8 mouse cellular contexts compared by ENCODE assay signal in the genomic region with DNA sequence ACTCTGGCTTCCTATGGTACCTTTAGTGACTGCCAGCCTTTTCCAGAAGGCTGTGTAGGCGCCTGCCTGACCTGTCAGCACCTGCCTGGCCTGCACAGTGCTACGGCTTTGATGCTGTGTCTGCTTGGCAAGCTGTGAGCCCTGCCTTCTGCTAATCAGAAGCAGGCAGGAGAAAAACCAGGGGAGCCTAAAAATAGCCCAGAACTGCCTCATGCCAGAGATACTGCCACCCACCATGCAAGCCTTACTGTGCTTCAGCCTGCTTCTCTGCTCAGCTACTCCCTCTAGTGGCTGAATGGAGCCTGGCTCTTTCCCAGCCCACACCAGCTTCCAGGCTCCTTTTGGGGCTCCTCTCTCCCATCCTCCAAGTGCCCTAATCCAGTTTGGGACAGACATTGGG. TPM values are rescaled to one million over a fixed set of nuclear protein-coding genes. Genes with fewer than 3 reads are reported as not detected.
DNase-seq lines count a peak whose midpoint lies in the region; ATAC-seq lines count a peak whose summit lies in the region.

No protein-coding gene starts in this region.

- 0 out of 2 replicates have a peak, but pooled peaks have one; percentile 74 for ATAC-seq in hindbrain, embryonic 15.5 days (ENCODE audit: low FRiP score, low read depth)

- 62% methylated on average over 2 of the region's 2 CpGs for WGBS in hindbrain, embryonic 15.5 days

- peak; percentile 73 for DNase-seq in ZHBTc4 (ENCODE audit: low read depth, low spot score)
- DNase-seq in cerebellum, postnatal 36 days: peak; percentile 93 to 97
- peak; percentile 88 for DNase-seq in gastrocnemius, adult 18-20 months (ENCODE audit: low spot score)
- DNase-seq in left cerebral cortex, adult 18-20 months (ENCODE audit: low spot score in 2 of 2): peak; percentile 88 to 91
- DNase-seq in lung, postnatal 36 days: peak; percentile 81
- DNase-seq in retina, postnatal 1 day: peak; percentile 83
- peak; percentile 50 to 59 for DNase-seq in urinary bladder, adult 18-20 months (ENCODE audit: low spot score in 2 of 2)

- H3K4me3 ChIP-seq in hindbrain, embryonic 15.5 days: no peak overlapping the region

- H3K9ac ChIP-seq in hindbrain, embryonic 15.5 days: 0 out of 2 replicates have a peak overlapping the region, but pooled peaks have one; percentile 0

- H3K36me3 ChIP-seq in hindbrain, embryonic 15.5 days: peaks cover 89% of the 10 kb centered on the region

- H3K27ac ChIP-seq in hindbrain, embryonic 15.5 days (replicated peaks): peak overlapping the region; percentile 31; the same call in 1 of the 2 replicates

- H3K4me2 ChIP-seq in hindbrain, embryonic 15.5 days: no peak overlapping the region

- H3K9me3 ChIP-seq in hindbrain, embryonic 15.5 days: no peaks in the 10 kb centered on the region

- no peaks in the 10 kb centered on the region for H3K27me3 ChIP-seq in hindbrain, embryonic 15.5 days

- peaks cover 3% of the 10 kb centered on the region; the same call in 1 of the 2 replicates for H3K4me1 ChIP-seq in hindbrain, embryonic 15.5 days (replicated peaks)

RNA-seq across cellular contexts. Expression of a gene that starts 19.5 kb away (rescaled TPM):
- 10 to 100 TPM; 13.6 to 20.8 TPM for total RNA-seq in gastrocnemius, adult 18-20 months (2021)
- 18.3 and 21.6 TPM in 2 replicates for polyA plus RNA-seq in hindbrain, embryonic 15.5 days (2015; fragmentation: Nextera tagmentation; extraction: Ambion mirVana)
- total RNA-seq in left cerebral cortex, adult 18-20 months (2021): 10 to 100 TPM; 43.0 to 44.4 TPM

RNA-seq across cellular contexts. Expression of a gene that starts 23.4 kb away (rescaled TPM):
- total RNA-seq in gastrocnemius, adult 18-20 months (2021): 10 to 100 TPM; 27.3 to 27.6 TPM
- polyA plus RNA-seq in hindbrain, embryonic 15.5 days (2015; fragmentation: Nextera tagmentation; extraction: Ambion mirVana): 52.3 and 67.4 TPM in 2 replicates
- 10 to 100 TPM; 46.8 to 53.3 TPM for total RNA-seq in left cerebral cortex, adult 18-20 months (2021)

RNA-seq across cellular contexts. Expression of a gene that starts 23.9 kb away (rescaled TPM):
- 10 to 100 TPM; 24.3 to 25.8 TPM for total RNA-seq in gastrocnemius, adult 18-20 months (2021)
- 130 and 133 TPM in 2 replicates for polyA plus RNA-seq in hindbrain, embryonic 15.5 days (2015; fragmentation: Nextera tagmentation; extraction: Ambion mirVana)
- 10 to 100 TPM; 66.1 to 77.7 TPM for total RNA-seq in left cerebral cortex, adult 18-20 months (2021)

RNA-seq across cellular contexts. Expression of a gene that starts 30.5 kb away (rescaled TPM):
- under 1 TPM; 0.31 to 0.32 TPM for total RNA-seq in gastrocnemius, adult 18-20 months (2021)
- 0.14 and 0.21 TPM in 2 replicates for polyA plus RNA-seq in hindbrain, embryonic 15.5 days (2015; fragmentation: Nextera tagmentation; extraction: Ambion mirVana)
- 1 to 10 TPM; 2.4 to 2.9 TPM for total RNA-seq in left cerebral cortex, adult 18-20 months (2021)

RNA-seq across cellular contexts. Expression of a gene that starts 32.5 kb away (rescaled TPM):
- total RNA-seq in gastrocnemius, adult 18-20 months (2021): 10 to 100 TPM; 24.3 to 31.7 TPM
- polyA plus RNA-seq in hindbrain, embryonic 15.5 days (2015; fragmentation: Nextera tagmentation; extraction: Ambion mirVana): 109 and 120 TPM in 2 replicates
- total RNA-seq in left cerebral cortex, adult 18-20 months (2021): 100 to 1,000 TPM; 140 to 153 TPM
